ENCODE assay signal across 23 mouse cellular contexts in the genomic region with DNA sequence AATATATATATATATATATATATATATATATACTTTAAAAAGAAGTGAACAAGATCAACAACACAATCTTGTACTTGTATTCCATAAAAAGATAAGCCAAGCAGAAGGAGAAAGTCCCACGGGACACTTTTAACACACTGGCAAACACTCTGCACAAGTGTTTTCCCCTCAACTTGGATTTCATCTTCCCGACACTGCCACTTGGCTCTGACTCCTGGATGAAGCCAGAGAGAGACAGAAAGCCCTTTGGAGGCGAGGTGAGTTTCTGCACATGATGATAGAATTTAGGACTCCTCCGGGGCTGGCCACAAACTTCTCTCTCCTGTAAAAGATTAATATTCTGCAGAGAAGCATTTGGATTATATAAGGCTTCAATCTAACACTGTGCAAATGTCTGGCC. TPM values are rescaled to one million over a fixed set of nuclear protein-coding genes. Genes with fewer than 3 reads are reported as not detected.
"Had no signal": no experiment of that assay in that cellular context is flagged by ENCODE, and none has a peak within 500 bp of the region (broad histone marks: within the 10 kb centered on the region; RNA-seq: fewer than 3 reads in every experiment).

No protein-coding gene starts in this region.

- H3K27ac ChIP-seq: heart, embryonic 13.5 days; heart, embryonic 15.5 days; hindbrain, embryonic 13.5 days; hindbrain, embryonic 15.5 days; hindbrain, postnatal 0 days; kidney, embryonic 15.5 days; kidney, postnatal 0 days; left cerebral cortex, adult 2 months; limb, embryonic 13.5 days; liver, embryonic 13.5 days; liver, embryonic 15.5 days had no signal

- DNase-seq: heart, adult 18-20 months; heart, postnatal 14 days; heart, postnatal 36 days; kidney, adult 11 months; kidney, adult 2 months; kidney, adult 9 months; kidney, postnatal 14 days; kidney, postnatal 36 days; layer of hippocampus, adult 9-11 months; layer of hippocampus, postnatal 36 days; liver; liver, embryonic 13.5 days had no signal

- H3K4me3 ChIP-seq: heart, embryonic 13.5 days; heart, embryonic 15.5 days; hindbrain, embryonic 13.5 days; hindbrain, embryonic 15.5 days; kidney, embryonic 15.5 days; left cerebral cortex, adult 2 months; limb, embryonic 13.5 days; liver, embryonic 13.5 days; liver, embryonic 15.5 days had no signal

RNA-seq across cellular contexts. Expression of gene Acbd7, which starts 54.7 kb away (rescaled TPM):
- total RNA-seq: hematopoietic stem cell, adult 5-6 weeks; hindbrain, postnatal 0 days had no signal
